Mouse (Mus musculus) bone marrow, adult 2 months (tissue): ENCODE results near the gene Hmg20b.

Experiments used
- CTCF ChIP-seq: fragments of 200-500 bp; IDR thresholded peaks from 2 replicates; pipeline ENCODE4 v1.5.1; 2011; ENCODE audit warnings: low read length, control low read depth; ENCODE audit not compliant: control insufficient read depth, insufficient read depth
- POLR2A ChIP-seq: fragments of 200-500 bp; IDR thresholded peaks from 2 replicates; pipeline ENCODE4 v1.6.1; 2011; ENCODE audit warnings: low read depth, mild to moderate bottlenecking, control low read depth, low read length, borderline replicate concordance; ENCODE audit not compliant: control insufficient read depth

- no peak for TF ChIP-seq POLR2A
- TF ChIP-seq CTCF: no peak
Measured at GRCm38 (mm10) chr10:81302288-81302687, 48.0 kb downstream of the Hmg20b start.
